Mouse (Mus musculus) myocyte (in vitro differentiated cells): ENCODE measurements at regions not wholly inside any gene's neighbourhood (a gene's known extent, or its start where the extent isn't known, plus 50 kb on each side); places are given as distances from the start of the nearest gene placed in this dataset.

Experiments used
- MAX ChIP-seq: IDR thresholded peaks from one replicate; pipeline ENCODE4 v1.6.1; 2011; ENCODE audit warnings: low read depth, mild to moderate bottlenecking, control low read depth
- MYOG ChIP-seq, 3 experiments: IDR thresholded peaks; one replicate each; pipeline ENCODE4 v1.6.1; 2011; ENCODE audit warnings: control low read depth in 2 of 3, low read depth in 2 of 3, mild to moderate bottlenecking in 2 of 3; ENCODE audit not compliant: insufficient read length in 2 of 3, control insufficient read depth in 1 of 3, insufficient read depth in 1 of 3
- POLR2A ChIP-seq: IDR thresholded peaks from one replicate; pipeline ENCODE4 v1.6.1; 2011; ENCODE audit warnings: low read depth, mild to moderate bottlenecking, control low read depth, moderate library complexity; ENCODE audit not compliant: insufficient read length
- SRF ChIP-seq: IDR thresholded peaks from one replicate; pipeline ENCODE4 v1.6.1; 2011; ENCODE audit warnings: low read depth; ENCODE audit not compliant: control insufficient read depth, insufficient read length

- no peak for TF ChIP-seq MYOG (IDR thresholded peaks at IDR 0.05; ENCODE audit: control insufficient read depth in 1 of 3, insufficient read depth in 1 of 3, insufficient read length in 2 of 3, low read depth in 2 of 3)
- no peak for TF ChIP-seq POLR2A
- TF ChIP-seq MAX = no peak
- no peak for TF ChIP-seq SRF
Measured at GRCm38 (mm10) chr2:131773691-131774090, 85.9 kb downstream of the Erv3 start.
